Mouse (Mus musculus): ENCODE data around the gene Mmp23. TPM values are rescaled to one million over a fixed set of nuclear protein-coding genes. Genes with fewer than 3 reads are reported as not detected.
"Not testable (repeated sequence)": the region's sequence is repeated elsewhere in the genome, so short reads cannot be mapped to it uniquely, and the experiment has no call there.

The Mmp23 gene
- total RNA-seq (2021) = 10 to 100 TPM; 18.8 to 25.4 TPM
- long read RNA-seq, experiment 1, transcript Mmp23-201 (8 exons, 1,434 nt) = major isoform, 6 of 12 reads
- long read RNA-seq, experiment 1, partial matches to known transcripts = 2 of 12 reads
- long read RNA-seq, experiment 1, other reads (novel, unspliced or antisense) = 3 of 12 reads
- long read RNA-seq, experiment 2, transcript Mmp23-201 (8 exons, 1,434 nt) = major isoform, 5 of 16 reads
- long read RNA-seq, experiment 2, partial matches to known transcripts = 4 of 16 reads
- long read RNA-seq, experiment 2, other reads (novel, unspliced or antisense) = 7 of 16 reads

DNA sequence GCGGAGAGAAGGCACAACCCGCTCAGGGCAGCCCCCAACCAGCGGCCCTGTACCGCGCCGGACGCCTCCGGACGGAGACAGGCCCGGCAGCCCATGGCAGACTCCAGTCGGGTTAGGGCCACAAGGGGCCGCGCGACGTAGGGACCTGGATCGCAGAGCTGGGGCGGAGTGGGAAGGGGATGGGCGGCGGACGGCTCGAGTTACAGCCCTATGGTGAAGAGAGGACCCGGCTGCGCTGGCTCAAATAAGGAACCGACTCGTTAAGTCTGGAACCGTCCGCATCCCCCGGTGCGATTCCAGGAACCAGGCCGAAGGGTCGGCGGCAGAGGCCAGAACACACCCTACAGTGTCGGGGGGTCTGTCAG is at the start of gene Mmp23:
Gene Mmp23, minus strand, starts transcription at position 299 of the 365 bp plus-strand sequence.
- DNase-seq (ENCODE audit: low spot score in 2 of 2) = no peak

DNA sequence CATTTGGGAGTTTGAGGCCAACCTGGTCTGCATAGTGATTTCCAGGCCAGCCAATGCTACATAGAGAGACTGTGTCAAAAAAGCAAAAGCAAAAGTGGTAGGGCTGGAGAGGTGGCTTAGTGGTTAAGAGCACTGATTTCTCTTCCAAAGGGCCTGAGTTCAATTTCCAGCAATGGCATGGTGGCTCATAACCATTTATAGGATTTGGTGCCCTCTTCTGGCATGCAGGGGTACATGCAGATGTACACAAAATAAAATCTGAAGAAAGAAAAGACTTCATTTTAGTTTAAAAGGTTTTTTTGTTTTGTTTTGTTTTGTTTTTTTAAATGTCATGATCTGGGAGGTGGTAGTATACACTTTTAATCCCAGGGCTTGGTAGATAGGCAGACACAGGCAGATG is 47.2 kb upstream of the Mmp23 start:
- no peak for DNase-seq (ENCODE audit: low spot score in 2 of 2)

DNA sequence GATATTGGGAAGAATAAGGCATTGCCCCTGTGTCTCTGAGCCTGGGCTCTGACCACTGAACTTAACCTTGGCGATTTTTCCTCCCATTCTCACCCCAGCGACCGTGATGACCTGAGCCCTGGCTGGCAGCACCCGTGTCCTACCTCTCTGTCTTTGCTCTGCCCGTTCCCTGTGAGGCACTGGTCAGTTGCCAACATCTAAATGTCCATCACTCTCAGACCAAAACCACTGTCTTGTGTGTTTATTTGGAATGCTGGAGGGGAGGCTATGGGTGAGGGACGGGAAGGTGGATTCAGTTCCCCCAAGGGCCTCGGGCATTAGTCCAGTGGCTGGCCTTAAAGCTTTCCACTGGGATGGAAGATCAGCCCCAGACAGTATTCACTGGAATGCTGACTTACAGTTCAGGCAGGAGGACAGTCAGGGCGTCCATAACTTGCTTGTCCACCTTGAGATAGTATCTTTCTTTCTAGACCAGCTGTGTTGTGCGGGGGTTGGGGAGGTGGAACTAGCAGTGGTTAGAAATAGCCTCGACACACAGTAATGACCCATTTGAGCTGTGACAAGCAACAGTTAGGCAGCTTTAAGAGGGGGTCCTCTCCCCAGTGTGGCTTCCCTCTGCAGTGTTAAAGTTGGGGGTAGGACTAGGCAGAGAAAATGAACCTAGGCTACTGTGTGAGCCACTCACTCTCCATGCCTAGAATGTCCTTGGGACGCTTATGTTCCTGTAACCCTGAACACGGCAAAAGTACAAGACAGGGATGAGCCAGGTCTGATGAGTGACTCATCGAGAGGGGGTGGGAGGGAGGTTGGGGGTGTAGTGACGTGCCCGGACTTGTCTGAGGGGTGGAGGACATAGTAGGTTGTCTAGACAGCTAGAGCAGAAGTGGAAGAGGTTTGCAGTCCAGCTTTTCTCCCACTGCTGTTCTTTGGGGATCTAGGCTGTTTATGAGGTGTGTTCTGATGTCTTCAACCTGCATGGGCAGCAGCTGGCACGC is 43.4 kb upstream of the Mmp23 start:
- DNase-seq (ENCODE audit: low spot score in 2 of 2) = peak in 1 of 2 experiments; percentile 24

DNA sequence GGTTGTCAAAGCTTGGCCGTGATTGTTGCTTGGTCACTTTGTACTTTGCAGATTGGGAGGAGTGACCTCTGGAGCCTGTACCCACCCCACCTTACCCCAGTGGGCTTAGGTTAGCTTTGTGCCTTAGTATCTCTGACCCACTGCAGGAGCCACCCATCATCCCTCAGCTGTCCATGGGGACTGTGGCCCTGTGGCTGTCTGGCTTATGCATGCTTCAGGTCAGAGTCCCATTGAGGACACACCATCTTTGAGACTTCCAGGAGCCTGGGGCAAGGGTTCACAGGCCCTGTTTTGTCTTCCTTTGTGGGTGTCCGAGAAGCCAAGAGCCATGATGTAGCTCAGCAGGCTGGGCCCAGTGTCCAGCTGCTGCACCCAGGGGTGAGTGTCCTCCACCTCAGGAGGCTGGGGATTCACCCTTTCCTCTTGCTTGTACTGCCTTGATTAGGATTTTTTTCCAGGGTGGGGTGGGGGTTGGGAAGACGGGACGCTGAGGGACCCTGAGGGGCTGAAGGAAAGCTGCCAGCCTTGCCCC is 42.4 kb upstream of the Mmp23 start:
- no peak for DNase-seq (ENCODE audit: low spot score in 2 of 2)

DNA sequence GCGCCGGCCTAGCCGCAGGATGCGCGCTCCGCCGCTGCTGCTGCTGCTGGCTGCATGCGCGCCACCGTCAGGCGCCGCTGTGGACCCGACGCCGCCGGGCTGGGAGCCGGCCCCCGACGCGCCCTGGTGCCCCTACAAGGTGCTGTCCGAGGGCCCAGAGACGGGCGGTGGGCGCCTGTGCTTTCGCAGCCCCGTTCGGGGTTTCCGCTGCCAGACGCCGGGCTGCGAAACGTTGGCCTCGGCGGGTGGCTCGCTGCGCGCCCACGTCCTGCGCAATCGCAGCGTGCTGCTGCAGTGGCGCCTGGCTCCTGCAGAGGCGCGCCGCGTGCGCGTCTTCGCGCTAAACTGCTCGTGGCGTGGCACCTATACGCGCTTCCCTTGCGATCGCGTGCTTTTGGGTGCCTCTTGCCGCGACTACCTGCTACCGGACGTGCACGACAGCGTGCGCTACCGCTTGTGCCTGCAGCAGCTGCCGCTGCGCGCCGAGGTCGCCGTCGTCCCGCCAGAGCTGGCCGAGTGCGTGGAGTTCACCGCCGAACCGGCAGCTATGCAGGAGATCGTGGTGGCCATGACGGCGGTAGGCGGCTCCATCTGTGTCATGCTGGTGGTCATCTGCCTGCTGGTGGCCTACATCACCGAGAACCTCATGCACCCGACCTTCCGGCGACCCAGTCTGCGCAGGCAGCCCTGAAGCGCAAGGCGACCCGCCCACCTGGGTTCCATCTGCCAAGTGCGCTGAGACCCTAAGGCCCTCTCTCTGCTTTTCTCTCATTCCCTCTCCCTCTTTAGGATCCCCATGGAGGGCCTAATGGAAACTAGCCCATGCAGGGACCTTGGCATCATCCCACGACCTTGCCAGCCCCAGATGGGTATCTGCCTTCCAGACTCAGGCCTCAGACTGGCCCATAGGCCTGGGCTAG is 41.6 kb upstream of the Mmp23 start:
- DNase-seq (ENCODE audit: low spot score in 2 of 2) = peak; percentile 23 to 31

DNA sequence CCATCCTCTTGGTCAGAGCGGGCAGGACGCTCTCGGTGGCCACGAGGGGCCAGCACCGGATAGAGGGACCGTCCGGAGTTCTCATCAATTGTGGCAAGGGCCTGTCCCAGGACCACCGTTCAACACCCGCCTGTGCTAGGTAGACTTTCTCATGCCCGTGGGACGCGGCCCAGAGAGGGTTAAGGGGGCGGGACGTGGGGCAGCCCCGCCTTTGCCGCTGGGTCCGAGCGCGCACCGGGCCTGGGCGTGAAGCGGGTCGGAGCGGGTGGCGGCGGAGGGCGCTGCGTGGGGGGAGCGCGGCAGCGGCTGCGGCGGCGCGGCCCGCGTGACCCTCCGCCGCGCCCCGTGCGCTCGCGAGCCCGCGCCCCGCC is 40.9 kb upstream of the Mmp23 start, which contains the start of gene Fndc10:
Gene Fndc10, plus strand, starts transcription at position 232 of the 371 bp plus-strand sequence.
- DNase-seq (ENCODE audit: low spot score in 2 of 2) = peak; percentile 27 to 44

DNA sequence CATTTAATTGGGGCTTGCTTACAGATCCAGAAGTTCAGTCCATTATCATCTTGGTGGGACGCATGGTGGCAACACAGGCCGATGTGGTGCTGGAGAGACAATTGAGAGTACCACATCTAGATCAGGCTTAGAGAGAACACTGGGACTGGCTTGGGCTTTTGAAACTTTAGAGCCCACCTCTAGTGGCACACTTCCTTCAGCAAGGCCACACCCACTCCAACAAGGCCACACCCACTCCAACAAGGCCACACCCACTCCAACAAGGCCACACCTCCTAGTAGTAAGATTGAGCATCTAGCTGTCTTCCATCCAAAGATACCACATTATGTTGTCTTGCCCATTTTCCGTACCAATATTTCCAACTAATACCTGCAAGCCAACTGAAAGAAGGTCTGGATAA is 39.2 kb upstream of the Mmp23 start:
- DNase-seq (ENCODE audit: low spot score in 2 of 2) = no peak

DNA sequence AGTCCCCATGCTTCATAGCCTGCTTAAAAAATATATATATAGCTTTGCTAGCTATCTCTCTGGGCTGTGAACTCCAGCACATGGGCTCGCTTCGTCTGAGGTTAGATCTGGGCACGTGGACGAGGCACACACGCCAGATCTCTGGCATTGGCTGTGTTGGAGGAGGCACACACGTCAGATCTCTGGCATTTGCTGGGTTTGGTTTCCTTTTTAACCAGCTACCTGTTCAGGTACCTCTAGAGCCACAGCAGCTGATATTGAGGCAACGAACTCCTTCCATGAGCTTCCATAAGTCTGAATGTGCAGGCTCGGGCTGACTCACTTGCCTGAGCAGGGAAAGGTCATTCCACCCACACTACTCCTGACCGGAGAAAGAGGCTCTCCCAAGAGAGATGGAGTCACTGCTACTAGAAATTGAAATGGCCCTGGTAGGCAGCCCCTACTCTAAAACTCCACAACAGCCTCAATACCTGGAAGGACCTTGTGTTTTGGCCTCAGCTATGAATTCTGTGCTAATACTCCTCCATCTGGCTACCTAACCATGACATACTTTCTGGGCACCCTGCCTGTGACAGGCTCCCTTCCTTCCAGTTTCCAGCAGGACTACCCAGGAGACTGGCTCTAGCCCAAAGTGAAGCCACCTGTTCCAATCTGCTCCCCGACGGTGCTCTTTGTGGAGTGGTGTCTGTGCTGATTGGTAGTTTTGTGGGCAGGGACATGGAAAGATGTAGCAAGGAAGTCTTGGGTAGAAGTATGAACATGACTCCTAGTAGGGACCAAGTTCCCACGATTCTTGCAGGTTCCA is 37.6 kb upstream of the Mmp23 start:
- no peak for DNase-seq (ENCODE audit: low spot score in 2 of 2)

DNA sequence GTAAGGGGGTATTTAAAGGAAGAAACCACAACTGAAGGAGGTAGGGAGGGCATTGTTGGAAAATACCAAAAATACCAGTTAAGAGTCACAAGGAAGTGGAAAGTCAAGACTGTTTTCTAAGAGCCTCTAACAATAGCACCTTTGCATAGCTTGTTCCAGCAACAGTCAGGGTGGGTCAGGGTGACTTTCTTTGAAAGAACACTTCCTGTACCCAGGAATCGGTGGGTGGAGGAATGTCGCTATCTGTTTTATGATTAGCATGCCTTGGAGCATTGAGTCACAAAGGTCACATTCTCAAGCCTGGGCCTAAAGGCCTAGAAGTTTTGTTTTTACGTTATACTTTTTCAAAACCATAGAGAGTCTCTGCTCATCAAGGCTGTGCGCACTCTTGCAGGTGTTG is 34.6 kb upstream of the Mmp23 start:
- DNase-seq (ENCODE audit: low spot score in 2 of 2) = not testable (repeated sequence)

DNA sequence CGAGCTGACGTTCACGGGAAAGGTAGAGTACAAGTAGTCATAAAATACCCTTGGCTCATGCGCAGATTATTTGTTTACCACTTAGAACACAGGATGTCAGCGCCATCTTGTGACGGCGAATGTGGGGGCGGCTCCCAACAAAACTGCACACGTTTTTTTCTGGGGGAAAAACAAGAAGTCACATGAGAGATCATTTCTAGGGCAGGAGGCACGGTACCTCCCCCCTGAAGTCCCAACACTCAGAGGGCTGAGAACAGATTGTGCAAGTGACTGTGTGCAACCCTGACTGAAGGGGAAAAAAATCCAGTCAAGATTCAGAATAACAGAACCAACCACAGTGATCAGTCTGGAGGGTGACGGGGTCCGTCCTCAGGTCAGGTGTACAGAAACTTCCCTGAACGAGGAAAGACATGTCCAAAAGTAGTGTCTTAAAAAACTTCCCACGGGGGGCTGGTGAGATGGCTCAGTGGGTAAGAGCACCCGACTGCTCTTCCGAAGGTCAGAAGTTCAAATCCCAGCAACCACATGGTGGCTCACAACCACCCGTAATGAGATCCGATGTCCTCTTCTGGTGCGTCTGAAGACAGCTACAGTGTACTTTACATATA is 30.6 kb upstream of the Mmp23 start:
- DNase-seq (ENCODE audit: low spot score in 2 of 2) = not testable (repeated sequence)

DNA sequence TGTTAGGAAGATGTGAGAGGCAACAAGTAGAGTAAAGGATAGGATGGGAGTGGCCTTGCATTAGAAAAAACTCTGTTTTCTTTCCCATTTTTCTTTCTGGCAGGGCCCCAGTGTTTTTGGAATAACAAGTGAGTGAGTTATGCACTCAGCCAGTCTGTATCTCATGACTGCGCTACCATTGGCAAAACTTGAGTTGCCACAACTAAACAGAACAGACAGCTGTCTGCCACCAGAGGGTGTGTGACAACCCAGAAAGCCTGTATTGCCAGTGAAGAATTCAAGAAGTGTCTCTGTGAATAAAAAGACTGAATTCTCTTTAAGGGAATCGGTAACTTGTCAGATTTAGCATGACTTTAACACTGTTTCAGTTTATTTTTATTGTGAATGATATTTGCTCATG is 22.8 kb upstream of the Mmp23 start:
- DNase-seq (ENCODE audit: low spot score in 2 of 2) = peak in 1 of 2 experiments; percentile 1

DNA sequence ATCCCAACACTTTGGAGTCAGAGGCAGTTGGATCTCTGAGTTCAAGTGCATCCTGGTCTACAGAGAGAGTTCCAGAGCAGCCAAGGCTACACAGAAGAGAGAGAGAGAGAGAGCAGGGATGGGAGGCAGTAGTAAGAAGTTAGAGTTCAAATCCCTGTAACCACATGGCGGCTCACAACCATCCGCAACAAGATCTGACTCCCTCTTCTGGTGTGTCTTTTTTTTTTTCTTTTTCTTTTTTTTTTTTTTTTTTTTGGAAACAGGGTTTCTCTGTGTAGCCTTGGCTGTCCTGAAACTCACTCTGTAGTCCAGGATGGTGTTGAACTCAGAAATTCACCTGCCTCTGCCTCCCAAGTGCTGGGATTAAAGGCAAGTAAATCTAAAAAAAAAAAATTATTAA is 18.9 kb upstream of the Mmp23 start:
- no peak for DNase-seq (ENCODE audit: low spot score in 2 of 2)

DNA sequence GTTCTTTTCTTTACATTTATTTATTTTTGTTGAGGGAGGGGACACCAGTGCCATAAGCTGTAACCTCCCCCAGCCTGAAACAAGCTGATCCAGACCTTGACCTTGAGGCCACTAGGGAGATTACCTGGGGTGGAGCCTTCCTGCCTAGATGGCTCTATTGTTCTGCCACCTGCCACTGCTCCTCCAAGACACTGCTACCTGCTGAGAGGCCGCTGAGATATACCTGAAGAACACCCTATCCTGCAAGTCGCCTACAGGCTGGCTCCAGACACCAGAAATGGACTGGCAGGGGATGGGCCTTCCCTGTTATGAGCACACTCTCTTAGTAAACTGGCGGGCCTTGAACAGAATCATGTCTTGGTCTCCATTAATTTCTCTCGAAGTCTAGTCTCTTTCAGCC is 17.1 kb upstream of the Mmp23 start:
- DNase-seq (ENCODE audit: low spot score in 2 of 2) = peak in 1 of 2 experiments; percentile 1

DNA sequence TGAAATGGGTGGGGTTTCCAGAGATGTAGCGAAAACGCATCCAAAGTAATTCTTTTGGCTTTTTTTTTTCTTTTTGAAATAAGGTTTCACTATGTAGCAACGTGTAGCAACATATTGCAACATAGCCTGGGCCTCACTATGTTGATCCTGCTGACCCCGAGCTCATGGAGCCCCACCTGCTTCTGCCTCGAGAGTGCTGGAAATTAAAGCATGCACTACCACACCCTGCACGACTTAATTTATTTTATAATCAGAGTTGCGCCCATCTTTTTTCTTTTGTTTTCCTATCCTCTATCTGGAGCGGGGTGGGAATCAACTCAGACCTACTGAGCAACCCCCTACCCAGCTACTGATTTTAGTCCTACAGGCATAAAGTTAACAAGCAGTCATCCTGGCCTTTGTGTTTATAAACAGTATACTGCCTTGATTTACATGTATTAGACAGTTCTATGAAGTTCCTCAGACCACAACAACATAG is 16.5 kb upstream of the Mmp23 start:
- no peak for DNase-seq (ENCODE audit: low spot score in 2 of 2)

DNA sequence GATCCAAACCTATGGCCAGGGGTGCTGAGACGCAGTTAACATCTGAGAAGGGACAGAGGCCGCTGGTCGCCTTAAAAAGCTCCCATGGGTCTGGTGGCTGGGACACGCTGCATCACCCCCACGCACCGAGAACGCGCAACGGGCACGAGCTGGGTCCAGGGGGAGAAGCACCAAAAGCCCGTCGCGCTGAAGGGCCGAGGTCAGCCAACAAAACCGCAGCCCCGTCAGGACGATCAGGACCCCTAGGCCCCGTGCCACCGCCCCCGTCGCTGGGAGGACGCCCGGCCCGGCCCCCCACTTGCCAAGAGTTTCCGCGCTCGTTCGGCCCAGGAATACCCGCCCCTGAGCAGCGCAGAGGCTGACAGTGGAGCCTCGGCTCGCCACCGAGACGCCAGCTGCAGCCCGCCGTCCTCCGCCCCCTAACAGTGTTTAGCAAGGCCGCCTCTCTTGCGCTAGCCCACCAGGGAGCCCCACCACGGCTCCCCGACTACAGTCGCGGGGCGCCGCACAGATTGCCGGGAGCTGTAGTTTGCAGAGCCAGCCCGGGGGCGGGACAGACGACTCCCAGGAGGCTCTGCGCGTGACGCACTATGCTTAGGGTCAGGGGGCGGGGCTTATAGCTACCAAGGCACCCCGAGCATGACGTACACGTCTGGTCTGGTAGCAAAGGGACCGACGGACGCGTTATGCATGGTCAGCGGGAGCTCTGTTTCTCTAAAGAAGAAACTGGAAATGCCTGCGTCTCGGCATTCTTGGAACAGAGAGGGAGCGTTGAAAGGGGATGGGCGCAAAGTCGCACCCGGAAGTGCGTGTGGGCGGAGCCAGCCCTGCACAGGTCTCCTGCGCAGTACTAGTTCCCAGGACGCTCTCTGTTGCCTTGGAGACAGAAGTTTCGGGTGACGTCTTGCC is 15.8 kb upstream of the Mmp23 start, which contains the start of gene Mib2:
Gene Mib2, minus strand, starts transcription at position 510 of the 909 bp plus-strand sequence.
- DNase-seq (ENCODE audit: low spot score in 2 of 2) = peak; percentile 75 to 95

DNA sequence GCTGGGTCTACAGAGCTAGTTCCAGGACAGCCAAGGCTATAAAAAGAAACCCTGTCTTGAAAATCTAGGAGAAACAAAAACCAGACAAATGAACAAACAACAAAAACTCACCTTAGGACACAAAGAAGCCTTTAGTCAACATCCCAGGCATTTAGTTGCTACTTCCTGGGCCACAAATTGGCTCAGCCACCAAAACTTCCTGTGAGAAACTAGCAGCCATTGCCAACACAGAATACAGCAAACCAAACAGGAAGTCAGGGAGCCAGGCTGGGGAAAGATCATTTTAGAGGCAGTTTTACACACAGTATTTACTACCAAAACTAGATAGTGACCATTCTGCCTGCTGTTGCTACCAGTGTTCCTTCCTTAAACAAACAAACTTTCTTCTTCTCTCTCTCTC is 13.7 kb upstream of the Mmp23 start:
- DNase-seq (ENCODE audit: low spot score in 2 of 2) = no peak

DNA sequence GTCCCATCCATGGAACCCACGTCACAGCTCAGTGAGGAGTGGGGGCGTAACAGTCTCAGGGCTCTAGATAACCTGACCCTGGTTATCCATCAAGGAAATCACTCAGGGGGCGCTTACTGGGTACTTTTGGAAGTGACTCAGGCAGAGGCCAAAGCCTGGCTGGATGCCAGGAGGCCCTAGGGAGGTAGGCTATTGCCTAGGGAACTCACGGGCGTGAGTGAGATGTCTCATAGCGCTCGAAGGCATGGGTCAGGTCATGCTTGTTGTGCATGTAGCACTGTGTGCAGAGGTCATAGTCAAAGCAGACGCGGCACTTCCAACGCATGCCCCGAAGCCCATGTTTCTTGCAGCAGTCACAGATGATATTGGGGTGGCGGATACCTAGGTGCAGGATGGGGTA is 7.5 kb upstream of the Mmp23 start:
- no peak for DNase-seq (ENCODE audit: low spot score in 2 of 2)

DNA sequence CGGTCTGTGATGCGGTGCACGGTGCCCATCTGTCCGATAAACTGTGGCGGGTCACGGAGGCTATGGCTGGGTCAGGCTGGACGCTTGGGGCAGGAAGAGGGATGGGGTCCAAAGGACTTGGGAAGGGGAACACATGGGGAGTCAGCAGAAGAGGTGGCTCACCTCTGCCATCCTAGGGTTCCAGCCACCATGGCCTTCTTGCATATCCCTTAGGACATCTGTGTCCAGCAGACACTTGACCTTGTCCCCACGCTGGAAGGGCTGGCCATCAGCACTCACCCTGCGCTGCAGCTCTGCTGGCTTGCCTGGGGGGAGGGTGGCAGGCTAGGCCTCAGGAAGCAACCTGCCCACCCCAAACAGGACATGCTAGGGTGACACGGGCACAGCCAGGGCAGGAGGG is 5.8 kb upstream of the Mmp23 start:
- DNase-seq (ENCODE audit: low spot score in 2 of 2) = no peak
